Mouse (Mus musculus): ENCODE data around the gene Sh3bp5l. TPM values are rescaled to one million over a fixed set of nuclear protein-coding genes. Genes with fewer than 3 reads are reported as not detected.

Sh3bp5l gene
- polyA plus RNA-seq, 1 experiment, result 33.6 TPM

DNA sequence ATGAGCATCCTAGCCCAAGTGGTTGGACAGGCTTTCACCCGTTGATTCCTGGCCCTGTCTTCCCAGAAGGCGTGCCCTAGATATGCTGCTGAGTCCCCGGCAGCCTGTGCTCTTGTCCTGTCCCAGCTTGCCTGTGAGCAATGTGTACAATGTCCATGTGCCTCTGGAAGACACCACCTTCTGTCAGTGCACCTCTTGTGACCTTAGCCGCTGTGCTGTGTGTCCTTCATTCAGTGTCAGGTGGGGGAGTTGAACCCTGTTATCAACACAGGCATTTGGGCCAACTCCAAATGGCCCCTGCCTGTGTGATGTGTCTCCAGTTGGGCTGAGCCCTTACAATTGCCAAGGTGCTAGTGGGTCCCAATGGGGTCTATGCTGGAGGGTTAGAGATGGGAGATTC, 16.2 kb downstream of the Sh3bp5l start:
- Histone ChIP-seq H3K9me3 (replicated peaks; ENCODE audit: control insufficient read depth, insufficient read depth, low read length, poor library complexity, severe bottlenecking) (no peaks in the 10 kb centered on the region), H3K4me1 (ENCODE audit: control insufficient read depth, insufficient read depth, low read length) (no peaks in the 10 kb centered on the region), H3K9ac (ENCODE audit: low read depth, poor library complexity, severe bottlenecking) (no peak overlapping the region), H3K36me3 (ENCODE audit: control insufficient read depth, insufficient read depth, low read length, poor library complexity, severe bottlenecking) (0 out of 2 replicates have a peak, but pooled peaks cover 2% of the 10 kb centered on the region), H3K27ac (ENCODE audit: insufficient read depth, low read length) (no peak overlapping the region), H3K27me3 (ENCODE audit: control insufficient read depth, insufficient read depth, low read length, poor library complexity, severe bottlenecking) (no peaks in the 10 kb centered on the region), H3K4me3 (ENCODE audit: low read depth, low read length) (no peak overlapping the region)
- TF ChIP-seq CTCF (IDR thresholded peaks at IDR 0.05; ENCODE audit: low read depth, low read length) (no peak), POLR2A (IDR thresholded peaks at IDR 0.05; ENCODE audit: insufficient read depth, low read length) (no peak), EP300 (IDR thresholded peaks at IDR 0.05; ENCODE audit: insufficient read depth, low read depth, low read length) (no peak)

DNA sequence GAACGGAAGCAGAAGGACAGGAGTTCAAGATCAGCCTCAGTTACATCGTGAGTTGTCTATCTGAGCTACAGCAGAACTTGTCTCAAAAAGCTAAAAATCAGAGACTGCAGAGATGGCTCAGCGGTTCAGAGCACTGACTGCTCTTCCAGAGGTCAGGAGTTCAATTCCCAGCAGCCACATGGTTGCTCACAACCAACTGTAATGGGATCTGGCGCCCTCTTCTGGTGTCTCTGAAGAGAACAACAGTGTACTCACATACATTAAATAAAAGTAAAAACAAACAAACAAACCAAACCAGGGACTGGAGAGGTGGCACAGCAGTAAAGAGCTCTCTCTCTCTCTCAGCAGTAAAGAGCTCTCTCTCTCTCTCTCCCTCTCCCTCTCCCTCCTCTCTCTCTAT, 20.1 kb downstream of the Sh3bp5l start:
- TF ChIP-seq CTCF (IDR thresholded peaks at IDR 0.05; ENCODE audit: low read depth, low read length), result peak; percentile 23
- TF ChIP-seq POLR2A (IDR thresholded peaks at IDR 0.05; ENCODE audit: insufficient read depth, low read length), result no peak
- no peaks in the 10 kb centered on the region for H3K4me1 ChIP-seq (ENCODE audit: control insufficient read depth, insufficient read depth, low read length)
- no peak overlapping the region for H3K27ac ChIP-seq (ENCODE audit: insufficient read depth, low read length)
- H3K9ac ChIP-seq (ENCODE audit: low read depth, poor library complexity, severe bottlenecking), result no peak overlapping the region
- no peaks in the 10 kb centered on the region for H3K9me3 ChIP-seq (replicated peaks; ENCODE audit: control insufficient read depth, insufficient read depth, low read length, poor library complexity, severe bottlenecking)
- no peak overlapping the region for H3K4me3 ChIP-seq (ENCODE audit: low read depth, low read length)
- no peaks in the 10 kb centered on the region for H3K27me3 ChIP-seq (ENCODE audit: control insufficient read depth, insufficient read depth, low read length, poor library complexity, severe bottlenecking)
- no peaks in the 10 kb centered on the region for H3K36me3 ChIP-seq (ENCODE audit: control insufficient read depth, insufficient read depth, low read length, poor library complexity, severe bottlenecking)

DNA sequence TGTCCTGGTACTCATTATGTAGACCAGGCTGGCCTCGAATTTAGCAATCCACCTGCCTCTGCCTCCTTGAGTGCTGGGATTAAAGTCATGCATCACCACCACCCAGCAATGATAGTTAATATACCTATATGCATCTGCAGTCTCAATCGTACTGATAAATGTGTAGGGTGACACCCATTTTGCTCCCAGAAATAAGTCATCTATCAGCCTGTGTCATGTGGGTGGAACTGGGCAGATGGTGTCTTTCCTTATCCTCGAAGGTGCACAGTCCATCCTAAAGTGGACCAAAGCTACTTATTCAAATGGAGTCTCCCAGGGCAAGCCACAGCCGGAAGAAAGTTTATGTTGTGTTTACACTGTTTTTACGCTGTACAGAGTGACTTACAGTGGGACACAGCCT, 20.7 kb downstream of the Sh3bp5l start:
- Histone ChIP-seq H3K9me3 (replicated peaks; ENCODE audit: control insufficient read depth, insufficient read depth, low read length, poor library complexity, severe bottlenecking) (no peaks in the 10 kb centered on the region), H3K4me1 (ENCODE audit: control insufficient read depth, insufficient read depth, low read length) (no peaks in the 10 kb centered on the region), H3K4me3 (ENCODE audit: low read depth, low read length) (no peak overlapping the region), H3K36me3 (ENCODE audit: control insufficient read depth, insufficient read depth, low read length, poor library complexity, severe bottlenecking) (no peaks in the 10 kb centered on the region), H3K27me3 (ENCODE audit: control insufficient read depth, insufficient read depth, low read length, poor library complexity, severe bottlenecking) (no peaks in the 10 kb centered on the region), H3K9ac (ENCODE audit: low read depth, poor library complexity, severe bottlenecking) (no peak overlapping the region), H3K27ac (ENCODE audit: insufficient read depth, low read length) (no peak overlapping the region)
- TF ChIP-seq EP300 (IDR thresholded peaks at IDR 0.05; ENCODE audit: insufficient read depth, low read depth, low read length), result no peak
- TF ChIP-seq CTCF (IDR thresholded peaks at IDR 0.05; ENCODE audit: low read depth, low read length), result no peak
- TF ChIP-seq POLR2A (IDR thresholded peaks at IDR 0.05; ENCODE audit: insufficient read depth, low read length), result no peak

DNA sequence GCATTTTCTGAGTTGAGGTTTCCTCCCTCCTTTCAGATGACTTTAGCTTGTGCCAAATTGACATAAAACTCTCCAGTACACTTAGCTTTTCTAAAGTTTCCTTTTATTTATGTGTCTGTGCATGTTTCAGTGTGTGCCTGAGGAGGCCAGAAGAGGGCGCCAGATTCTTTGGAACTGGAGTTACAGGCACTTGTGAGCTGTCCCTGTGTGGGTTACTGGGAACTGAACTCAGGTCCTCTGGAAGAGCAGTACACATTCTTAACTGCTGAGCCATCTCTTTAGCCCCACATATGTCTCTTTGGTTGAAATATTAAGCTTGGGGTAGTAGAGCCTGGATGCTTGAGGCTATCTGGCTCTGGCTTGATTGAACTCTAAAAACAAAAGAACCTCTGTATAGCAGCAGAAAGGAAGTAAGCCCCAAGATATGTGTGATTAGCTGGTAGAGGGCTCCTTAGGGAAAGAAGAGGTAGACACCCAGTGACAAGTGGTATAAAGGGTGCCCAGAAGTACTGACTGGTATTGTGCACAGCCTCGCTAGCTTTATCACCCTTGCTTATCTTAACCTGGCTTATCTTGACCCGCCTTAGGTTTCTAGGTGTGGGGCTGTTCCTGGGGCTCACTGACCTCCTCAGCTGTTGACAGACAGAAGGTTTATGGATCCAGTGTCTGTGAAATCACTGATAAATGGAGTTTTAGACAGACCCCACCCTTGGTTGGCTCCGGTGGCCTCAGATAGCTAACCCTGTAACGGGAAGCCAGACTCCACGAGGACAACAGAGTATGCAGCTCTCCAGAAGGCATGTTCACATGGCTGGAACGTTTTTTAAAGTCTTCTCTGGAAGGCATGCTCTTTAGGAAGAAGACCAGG, 22.4 kb downstream of the Sh3bp5l start:
- no peaks in the 10 kb centered on the region for H3K27me3 ChIP-seq (ENCODE audit: control insufficient read depth, insufficient read depth, low read length, poor library complexity, severe bottlenecking)
- no peak overlapping the region for H3K9ac ChIP-seq (ENCODE audit: low read depth, poor library complexity, severe bottlenecking)
- no peaks in the 10 kb centered on the region for H3K36me3 ChIP-seq (ENCODE audit: control insufficient read depth, insufficient read depth, low read length, poor library complexity, severe bottlenecking)
- H3K9me3 ChIP-seq (replicated peaks; ENCODE audit: control insufficient read depth, insufficient read depth, low read length, poor library complexity, severe bottlenecking), result no peaks in the 10 kb centered on the region
- H3K4me1 ChIP-seq (ENCODE audit: control insufficient read depth, insufficient read depth, low read length), result no peaks in the 10 kb centered on the region
- no peak overlapping the region for H3K27ac ChIP-seq (ENCODE audit: insufficient read depth, low read length)
- TF ChIP-seq CTCF (IDR thresholded peaks at IDR 0.05; ENCODE audit: low read depth, low read length), result peak; percentile 70
- no peak for TF ChIP-seq POLR2A (IDR thresholded peaks at IDR 0.05; ENCODE audit: insufficient read depth, low read length)
- TF ChIP-seq EP300 (IDR thresholded peaks at IDR 0.05; ENCODE audit: insufficient read depth, low read depth, low read length), result no peak
- H3K4me3 ChIP-seq (ENCODE audit: low read depth, low read length), result no peak overlapping the region

DNA sequence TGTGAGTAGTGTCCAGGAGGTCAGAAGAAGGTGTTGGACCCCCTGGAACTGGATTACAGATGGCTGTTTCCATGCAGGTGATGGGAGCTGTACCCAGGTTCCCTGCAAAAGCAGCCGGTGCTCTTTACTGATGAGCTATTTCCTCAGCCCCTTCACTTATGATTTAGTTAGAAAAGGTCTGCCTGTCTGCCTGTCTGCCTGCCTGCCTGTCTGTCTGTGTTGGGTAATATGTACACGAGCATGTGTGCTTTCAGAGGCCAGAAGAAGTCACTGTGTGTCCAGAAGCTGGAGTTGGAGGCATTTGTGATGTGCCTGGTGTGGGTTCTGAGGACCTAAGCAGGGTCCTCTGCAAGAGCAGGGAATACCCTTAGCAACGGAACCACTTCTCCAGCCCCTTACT, 23.2 kb downstream of the Sh3bp5l start:
- no peaks in the 10 kb centered on the region for H3K9me3 ChIP-seq (replicated peaks; ENCODE audit: control insufficient read depth, insufficient read depth, low read length, poor library complexity, severe bottlenecking)
- H3K9ac ChIP-seq (ENCODE audit: low read depth, poor library complexity, severe bottlenecking), result no peak overlapping the region
- H3K36me3 ChIP-seq (ENCODE audit: control insufficient read depth, insufficient read depth, low read length, poor library complexity, severe bottlenecking), result no peaks in the 10 kb centered on the region
- no peak overlapping the region for H3K4me3 ChIP-seq (ENCODE audit: low read depth, low read length)
- H3K27me3 ChIP-seq (ENCODE audit: control insufficient read depth, insufficient read depth, low read length, poor library complexity, severe bottlenecking), result no peaks in the 10 kb centered on the region
- H3K27ac ChIP-seq (ENCODE audit: insufficient read depth, low read length), result no peak overlapping the region
- no peaks in the 10 kb centered on the region for H3K4me1 ChIP-seq (ENCODE audit: control insufficient read depth, insufficient read depth, low read length)
- TF ChIP-seq EP300 (IDR thresholded peaks at IDR 0.05; ENCODE audit: insufficient read depth, low read depth, low read length), result no peak
- no peak for TF ChIP-seq POLR2A (IDR thresholded peaks at IDR 0.05; ENCODE audit: insufficient read depth, low read length)
- no peak for TF ChIP-seq CTCF (IDR thresholded peaks at IDR 0.05; ENCODE audit: low read depth, low read length)

DNA sequence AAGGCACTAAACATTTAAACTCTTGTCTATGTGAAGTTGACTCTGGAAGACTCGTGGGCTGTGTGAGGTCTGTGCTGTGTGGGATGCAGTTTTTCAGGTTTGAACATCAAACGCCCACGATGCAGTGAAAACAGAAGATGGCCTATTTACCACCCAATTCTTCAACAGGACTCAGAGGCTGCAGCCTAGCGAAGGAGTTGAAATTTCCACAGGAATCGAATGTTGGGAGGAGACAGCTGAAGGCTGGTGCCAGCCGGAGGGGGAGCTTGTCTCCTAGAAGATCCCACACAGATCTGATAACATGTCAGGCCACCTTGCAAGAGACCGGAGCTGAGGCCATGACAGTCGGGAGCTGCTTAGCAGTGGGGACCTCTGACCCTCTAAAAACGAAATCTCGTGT, 24.0 kb downstream of the Sh3bp5l start:
- Histone ChIP-seq H3K9ac (ENCODE audit: low read depth, poor library complexity, severe bottlenecking) (no peak overlapping the region), H3K27ac (ENCODE audit: insufficient read depth, low read length) (no peak overlapping the region), H3K9me3 (replicated peaks; ENCODE audit: control insufficient read depth, insufficient read depth, low read length, poor library complexity, severe bottlenecking) (no peaks in the 10 kb centered on the region), H3K4me3 (ENCODE audit: low read depth, low read length) (no peak overlapping the region), H3K4me1 (ENCODE audit: control insufficient read depth, insufficient read depth, low read length) (no peaks in the 10 kb centered on the region), H3K36me3 (ENCODE audit: control insufficient read depth, insufficient read depth, low read length, poor library complexity, severe bottlenecking) (no peaks in the 10 kb centered on the region), H3K27me3 (ENCODE audit: control insufficient read depth, insufficient read depth, low read length, poor library complexity, severe bottlenecking) (no peaks in the 10 kb centered on the region)
- no peak for TF ChIP-seq CTCF (IDR thresholded peaks at IDR 0.05; ENCODE audit: low read depth, low read length)
- no peak for TF ChIP-seq EP300 (IDR thresholded peaks at IDR 0.05; ENCODE audit: insufficient read depth, low read depth, low read length)
- no peak for TF ChIP-seq POLR2A (IDR thresholded peaks at IDR 0.05; ENCODE audit: insufficient read depth, low read length)

Data from ES-Bruce4 (cell line).